Mouse (Mus musculus) spleen, adult 2 months (tissue): ENCODE measurements around the gene Slc41a1. TPM values are rescaled to one million over a fixed set of nuclear protein-coding genes. Genes with fewer than 3 reads are reported as not detected.
A peak's percentile ranks its signal among the peaks of the same experiment; 100 is the strongest.

Source experiments
- DNase-seq, 2 experiments: peaks; one replicate each; pipeline versions ENCODE4 v3.0.0 to v3.0.0-alpha.2; 2012 to 2021; ENCODE audit warnings: low spot score in 2 of 2, low read depth in 1 of 2
- H3K27ac ChIP-seq: fragments of 200-500 bp; 2 replicates; pipeline ENCODE4 v1.5.1; 2012; ENCODE audit warnings: low read length, inconsistent platforms; ENCODE audit not compliant: insufficient read depth
- H3K27me3 ChIP-seq: fragments of 200-500 bp; 2 replicates; pipeline ENCODE4 v1.6.1; 2012; ENCODE audit warnings: mild to moderate bottlenecking, moderate library complexity, low read length, inconsistent platforms; ENCODE audit not compliant: control insufficient read depth, insufficient read depth
- H3K36me3 ChIP-seq: fragments of 200-500 bp; 2 replicates; pipeline ENCODE4 v1.6.1; 2012; ENCODE audit warnings: mild to moderate bottlenecking, low read length, inconsistent platforms; ENCODE audit not compliant: control insufficient read depth, insufficient read depth
- H3K4me1 ChIP-seq: fragments of 200-500 bp; 2 replicates; pipeline ENCODE4 v1.6.1; 2011; ENCODE audit warnings: inconsistent platforms; ENCODE audit not compliant: control insufficient read depth, insufficient read depth, insufficient read length
- H3K4me3 ChIP-seq: fragments of 200-500 bp; 2 replicates; pipeline ENCODE4 v1.5.1; 2011; ENCODE audit warnings: mild to moderate bottlenecking, inconsistent platforms; ENCODE audit not compliant: insufficient read depth, insufficient read length; ENCODE audit errors: extremely low read depth
- CTCF ChIP-seq: fragments of 200-500 bp; IDR thresholded peaks from 2 replicates; pipeline ENCODE4 v1.5.1; 2011; ENCODE audit warnings: mild to moderate bottlenecking, inconsistent platforms; ENCODE audit not compliant: insufficient read depth, insufficient read length, insufficient replicate concordance; ENCODE audit errors: extremely low read depth
- POLR2A ChIP-seq: fragments of 200-500 bp; IDR thresholded peaks from 2 replicates; pipeline ENCODE4 v1.6.1; 2011; ENCODE audit warnings: low read depth, low read length, inconsistent platforms
- WGBS: fragments of 180-500 bp; shearing (Covaris S2); methylation state at CpG from one replicate; pipeline ENCODE4 v1.1.7; 2018; 5-methylcytosine and 5-hydroxymethylcytosine counted together
- polyA plus RNA-seq: library from polyadenylated mRNA; depleted of rRNA; stranded (reverse); fragments of >200 nt; gene quantifications from 2 replicates; pipeline ENCODE4 v1.2.3, GENCODE M21; 2012

Gene Slc41a1
- polyA plus RNA-seq, 1 experiment, result 22.9 TPM

GRCm38 (mm10) chr1:131824528-131825181 lies 2.6 kb upstream of the Slc41a1 start:
- TF ChIP-seq CTCF (no peak), POLR2A (no peak)
- peaks cover 9% of the 10 kb centered on the region; the same call in 1 of the 2 replicates for H3K4me1 ChIP-seq
- no peaks in the 10 kb centered on the region for H3K36me3 ChIP-seq
- H3K27me3 ChIP-seq, result no peaks in the 10 kb centered on the region
- no peak overlapping the region for H3K27ac ChIP-seq
- 70% methylated on average over 11 of the region's 11 CpGs for WGBS
- H3K4me3 ChIP-seq, result no peak overlapping the region
- no peak for DNase-seq

- peak overlapping the region; percentile 94 for H3K27ac ChIP-seq
- no peak for TF ChIP-seq CTCF
- TF ChIP-seq POLR2A, result no peak; the same call in none of the 2 replicates
- H3K27me3 ChIP-seq, result no peaks in the 10 kb centered on the region
- H3K4me3 ChIP-seq, result peak overlapping the region; percentile 99
- under 1% methylated on average over 36 of the region's 36 CpGs for WGBS
- peak; percentile 84 to 92 for DNase-seq
- H3K4me1 ChIP-seq, result peaks cover 9% of the 10 kb centered on the region; the same call in 1 of the 2 replicates
- peaks cover 10% of the 10 kb centered on the region for H3K36me3 ChIP-seq
Measured at GRCm38 (mm10) chr1:131827787-131828258, 530 bp downstream of the Slc41a1 start.

- peak overlapping the region; percentile 94 for H3K27ac ChIP-seq
- peaks cover 10% of the 10 kb centered on the region for H3K36me3 ChIP-seq
- H3K4me3 ChIP-seq, result peak overlapping the region; percentile 99
- DNase-seq, result peak in 1 of 2 experiments; percentile 23
- 2% methylated on average over 22 of the region's 22 CpGs for WGBS
- TF ChIP-seq CTCF, result no peak
- TF ChIP-seq POLR2A, result no peak
- peaks cover 9% of the 10 kb centered on the region; the same call in 1 of the 2 replicates for H3K4me1 ChIP-seq
- H3K27me3 ChIP-seq, result no peaks in the 10 kb centered on the region
Measured at GRCm38 (mm10) chr1:131828297-131829126, 1.2 kb downstream of the Slc41a1 start.

- WGBS, result 50% methylated on average over 5 of the region's 5 CpGs
- no peak overlapping the region for H3K27ac ChIP-seq
- no peaks in the 10 kb centered on the region for H3K27me3 ChIP-seq
- peak overlapping the region; percentile 33; the same call in 1 of the 2 replicates for H3K4me3 ChIP-seq
- peaks cover 10% of the 10 kb centered on the region for H3K36me3 ChIP-seq
- no peak for TF ChIP-seq POLR2A
- no peak for TF ChIP-seq CTCF
- peaks cover 9% of the 10 kb centered on the region; the same call in 1 of the 2 replicates for H3K4me1 ChIP-seq
- no peak for DNase-seq
Measured at GRCm38 (mm10) chr1:131829279-131829678, 2.0 kb downstream of the Slc41a1 start.

- TF ChIP-seq CTCF, result no peak
- no peak for TF ChIP-seq POLR2A
- peaks cover 10% of the 10 kb centered on the region for H3K36me3 ChIP-seq
- DNase-seq, result no peak
- 95% methylated on average over 15 of the region's 15 CpGs for WGBS
- no peak overlapping the region for H3K4me3 ChIP-seq
- H3K27me3 ChIP-seq, result no peaks in the 10 kb centered on the region
- no peak overlapping the region for H3K27ac ChIP-seq
- peaks cover 9% of the 10 kb centered on the region; the same call in 1 of the 2 replicates for H3K4me1 ChIP-seq
Measured at GRCm38 (mm10) chr1:131830561-131830960, 3.3 kb downstream of the Slc41a1 start.

GRCm38 (mm10) chr1:131830971-131831641 lies 3.8 kb downstream of the Slc41a1 start:
- H3K4me1 ChIP-seq, result peaks cover 9% of the 10 kb centered on the region; the same call in 1 of the 2 replicates
- no peak for DNase-seq

More at GRCm38 (mm10) chr1:131830971-131831641, 3.8 kb downstream of the Slc41a1 start:
- Histone ChIP-seq H3K27ac (no peak overlapping the region), H3K27me3 (no peaks in the 10 kb centered on the region), H3K4me3 (no peak overlapping the region), H3K36me3 (peaks cover 10% of the 10 kb centered on the region)
- WGBS, result 93% methylated on average over 8 of the region's 8 CpGs
- TF ChIP-seq POLR2A (no peak), CTCF (no peak)
